In genomic region chr16:93769621-93770020, GRCm38 (mm10) we compare ENCODE assay signal across 12 mouse cellular contexts. TPM values are rescaled to one million over a fixed set of nuclear protein-coding genes. Genes with fewer than 3 reads are reported as not detected.
DNase-seq lines count a peak whose midpoint lies in the region; ATAC-seq lines count a peak whose summit lies in the region.
"Had no signal": no experiment of that assay in that cellular context is flagged by ENCODE, and none has a peak within 500 bp of the region (broad histone marks: within the 10 kb centered on the region; RNA-seq: fewer than 3 reads in every experiment).

No protein-coding gene starts in this region.

- no peak for ATAC-seq in lung, embryonic 15.5 days (ENCODE audit: borderline replicate concordance, extremely low read depth, low FRiP score, low TSS enrichment)
- ATAC-seq in intestine, embryonic 16.5 days: no peak

- no peak overlapping the region for H3K4me2 ChIP-seq in lung, embryonic 15.5 days
- H3K4me2 ChIP-seq in intestine, embryonic 16.5 days (ENCODE audit: low read depth, low read length): no peak overlapping the region
- H3K4me2 ChIP-seq: embryonic facial prominence, embryonic 12.5 days; hindbrain, embryonic 15.5 days had no signal

- H3K9ac ChIP-seq in lung, embryonic 15.5 days: no peak overlapping the region
- no peak overlapping the region for H3K9ac ChIP-seq in intestine, embryonic 16.5 days (ENCODE audit: low read depth, low read length)
- H3K9ac ChIP-seq: embryonic facial prominence, embryonic 12.5 days; hindbrain, embryonic 15.5 days had no signal

- DNase-seq in cerebellum, postnatal 25 days: peak; percentile 54 to 68
- DNase-seq in cerebellum, adult 11-12 months: no peak
- no peak for DNase-seq in lung, adult 18-20 months
- peak; percentile 34 to 43 for DNase-seq in cerebellum, postnatal 36 days
- peak; percentile 44 to 62 for DNase-seq in kidney, postnatal 4 days
- DNase-seq: heart, adult 18-20 months; right cerebral cortex, postnatal 25 days had no signal

- peak overlapping the region; percentile 58; the same call in 1 of the 2 replicates for H3K27ac ChIP-seq in lung, embryonic 15.5 days
- H3K27ac ChIP-seq in intestine, embryonic 16.5 days (ENCODE audit: low read length): no peak overlapping the region
- H3K27ac ChIP-seq: embryonic facial prominence, embryonic 12.5 days; hindbrain, embryonic 15.5 days; midbrain, embryonic 10.5 days had no signal

- H3K27me3 ChIP-seq in lung, embryonic 15.5 days: no peaks in the 10 kb centered on the region
- no peaks in the 10 kb centered on the region for H3K27me3 ChIP-seq in intestine, embryonic 16.5 days (replicated peaks; ENCODE audit: control insufficient read depth, insufficient read depth, low read length)
- H3K27me3 ChIP-seq: hindbrain, embryonic 15.5 days had no signal

- 56% methylated on average over 15 of the region's 15 CpGs for WGBS in lung, embryonic 15.5 days
- WGBS in intestine, embryonic 16.5 days: 70% methylated on average over 15 of the region's 15 CpGs

- no peaks in the 10 kb centered on the region for H3K36me3 ChIP-seq in lung, embryonic 15.5 days
- H3K36me3 ChIP-seq in intestine, embryonic 16.5 days (ENCODE audit: control insufficient read depth, insufficient read depth, low read length): no peaks in the 10 kb centered on the region

- no peaks in the 10 kb centered on the region for H3K9me3 ChIP-seq in lung, embryonic 15.5 days
- H3K9me3 ChIP-seq in intestine, embryonic 16.5 days (ENCODE audit: control insufficient read depth, low read length): no peaks in the 10 kb centered on the region
- H3K9me3 ChIP-seq: embryonic facial prominence, embryonic 12.5 days; hindbrain, embryonic 15.5 days; midbrain, embryonic 10.5 days had no signal

- H3K4me3 ChIP-seq in lung, embryonic 15.5 days: no peak overlapping the region
- H3K4me3 ChIP-seq in intestine, embryonic 16.5 days (ENCODE audit: low read length): no peak overlapping the region
- H3K4me3 ChIP-seq: embryonic facial prominence, embryonic 12.5 days; hindbrain, embryonic 15.5 days; midbrain, embryonic 10.5 days had no signal

- peaks cover 17% of the 10 kb centered on the region for H3K4me1 ChIP-seq in lung, embryonic 15.5 days
- H3K4me1 ChIP-seq in intestine, embryonic 16.5 days (ENCODE audit: control insufficient read depth, insufficient read depth, low read length): no peaks in the 10 kb centered on the region
- H3K4me1 ChIP-seq: hindbrain, embryonic 15.5 days had no signal

RNA-seq across cellular contexts. Expression of gene Dop1b, which starts 57.9 kb away (rescaled TPM):
- polyA plus RNA-seq in lung, embryonic 15.5 days (2015; fragmentation: Nextera tagmentation; extraction: Ambion mirVana): 14.2 and 16.7 TPM in 2 replicates
- 14.4 and 16.6 TPM in 2 replicates for polyA plus RNA-seq in intestine, embryonic 16.5 days (2015; fragmentation: Nextera tagmentation; extraction: Ambion mirVana)

Comparison
In these comparisons a context has a peak if more than half of its experiments do, and no peak if none do; other contexts are left out.
1. DNase-seq: peak in cerebellum, postnatal 25 days (2 of 2), cerebellum, postnatal 36 days (2 of 2) and kidney, postnatal 4 days (2 of 2); none in cerebellum, adult 11-12 months (single experiment) and lung, adult 18-20 months (0 of 2).